Mouse (Mus musculus) embryonic stem cell, embryonic (primary cell): ENCODE data around the gene a.

ENCODE experiments used
- CTCF ChIA-PET, 4 experiments: fragments of 300-600 bp in 2 of 4; fragments of 350-600 bp in 2 of 4; sonication (Branson Sonifier 250); formaldehyde crosslinking; loops; one replicate each; lab custom pipeline; 2022; ENCODE audit warnings: inconsistent platforms in 2 of 4; lab: Charles Lee
- POLR2A ChIA-PET, 4 experiments: fragments of 300-600 bp in 2 of 4; fragments of 350-600 bp in 2 of 4; sonication (Branson Sonifier 250); formaldehyde crosslinking; loops; one replicate each; lab custom pipeline; 2022; ENCODE audit warnings: antibody characterized with exemption in 4 of 4, inconsistent platforms in 1 of 4; lab: Charles Lee

The a gene

GRCm38 (mm10) chr2:154807689-154808088 lies 16.5 kb downstream of the a start:
- CTCF ChIA-PET = no interaction called here
- POLR2A ChIA-PET = interaction anchor here in 2 of 4 experiments (0.8 to 7.0 kb wide), 7 partner anchors 8 to 17 kb away, joined by 3 to 42 read pairs (median 4); partner anchors contain the start of gene Raly (in 1 of the 2)

GRCm38 (mm10) chr2:154809107-154809762 lies 18.0 kb downstream of the a start:
- ChIA-PET POLR2A (interaction anchor here in 3 of 4 experiments (0.6 to 7.0 kb wide), 5 partner anchors 10 to 19 kb away, joined by 3 to 42 read pairs (median 4); partner anchors contain the start of genes Raly (in 2 of the 3) and a (in 1 of the 3)), CTCF (interaction anchor here in 1 of 4 experiments (0.5 kb wide), 1 partner anchor 105 kb away, joined by 5 read pairs; no protein-coding TSS in a partner anchor)

GRCm38 (mm10) chr2:154810821-154811220 lies 19.6 kb downstream of the a start:
- POLR2A ChIA-PET = interaction anchor here in 3 of 4 experiments (0.8 to 7.0 kb wide), 8 partner anchors 11 to 82 kb away, joined by 3 to 42 read pairs (median 16); partner anchors contain the start of genes Raly (in 2 of the 3), Eif2s2 (in 1 of the 3) and a (in 1 of the 3)
- CTCF ChIA-PET = no interaction called here

- ChIA-PET POLR2A (interaction anchor here in 2 of 4 experiments (1.1 to 7.0 kb wide), 6 partner anchors 9 to 181 kb away, joined by 3 to 42 read pairs (median 22); partner anchors contain the start of genes Raly (in 1 of the 2) and a (in 1 of the 2)), CTCF (no interaction called here)
Measured at GRCm38 (mm10) chr2:154813426-154813825, 22.2 kb downstream of the a start.

- ChIA-PET CTCF (interaction anchor here in 3 of 4 experiments (0.5 to 1.3 kb wide), 3 partner anchors 12 to 99 kb away, joined by 3 to 6 read pairs (median 4); no protein-coding TSS in a partner anchor), POLR2A (interaction anchor here in 3 of 4 experiments (0.7 to 3.4 kb wide), 22 partner anchors 9 to 168 kb away, joined by 3 to 33 read pairs (median 4); partner anchors contain the start of genes Raly (in 3 of the 3) and a (in 2 of the 3))
Measured at GRCm38 (mm10) chr2:154817089-154817488, 25.9 kb downstream of the a start.

GRCm38 (mm10) chr2:154817788-154818187 lies 26.6 kb downstream of the a start:
- POLR2A ChIA-PET = interaction anchor here in 3 of 4 experiments (0.6 to 3.4 kb wide), 16 partner anchors 9 to 428 kb away, joined by 3 to 33 read pairs (median 4); partner anchors contain the start of genes Raly (in 3 of the 3) and a (in 2 of the 3)
- CTCF ChIA-PET = interaction anchor here (0.5 to 1.3 kb wide), 13 partner anchors 12 to 1277 kb away, joined by 3 to 10 read pairs (median 5); partner anchors contain the start of gene Raly (in 1 of the 4)

GRCm38 (mm10) chr2:154818599-154818998 lies 27.4 kb downstream of the a start:
- ChIA-PET POLR2A (interaction anchor here in 2 of 4 experiments (1.1 to 3.4 kb wide), 4 partner anchors 10 to 25 kb away, joined by 4 to 33 read pairs (median 13); partner anchors contain the start of genes Raly (in 1 of the 2) and a (in 1 of the 2)), CTCF (interaction anchor here in 3 of 4 experiments (0.6 to 1.3 kb wide), 4 partner anchors 15 to 1180 kb away, joined by 3 to 5 read pairs (median 3); no protein-coding TSS in a partner anchor)

- CTCF ChIA-PET = interaction anchor here in 2 of 4 experiments (0.6 to 1.0 kb wide), 2 partner anchors 107 kb away, joined by 3 to 4 read pairs; no protein-coding TSS in a partner anchor
- POLR2A ChIA-PET = interaction anchor here in 3 of 4 experiments (0.7 to 4.8 kb wide), 6 partner anchors 8 to 456 kb away, joined by 3 to 20 read pairs (median 3); partner anchors contain the start of genes Map1lc3a (in 1 of the 3), Raly (in 1 of the 3) and a (in 1 of the 3)
Measured at GRCm38 (mm10) chr2:154820346-154820745, 29.1 kb downstream of the a start.

GRCm38 (mm10) chr2:154826054-154826538 lies 34.9 kb downstream of the a start:
- POLR2A ChIA-PET = interaction anchor here in 2 of 4 experiments (0.7 to 2.2 kb wide), 6 partner anchors 8 to 212 kb away, joined by 3 to 6 read pairs (median 3); no protein-coding TSS in a partner anchor
- CTCF ChIA-PET = no interaction called here

GRCm38 (mm10) chr2:154827521-154827920 lies 36.3 kb downstream of the a start:
- ChIA-PET POLR2A (interaction anchor here in 2 of 4 experiments (0.8 to 6.2 kb wide), 4 partner anchors 8 to 14 kb away, joined by 3 to 31 read pairs (median 3); no protein-coding TSS in a partner anchor), CTCF (no interaction called here)

GRCm38 (mm10) chr2:154832471-154832870 lies 41.3 kb downstream of the a start:
- POLR2A ChIA-PET = interaction anchor here in 2 of 4 experiments (0.8 to 6.2 kb wide), 9 partner anchors 9 to 60 kb away, joined by 3 to 31 read pairs (median 4); partner anchors contain the start of genes Raly (in 2 of the 2), Eif2s2 (in 1 of the 2) and a (in 1 of the 2)
- CTCF ChIA-PET = interaction anchor here in 2 of 4 experiments (0.5 to 0.6 kb wide), 2 partner anchors 13 to 130 kb away, joined by 3 to 5 read pairs; no protein-coding TSS in a partner anchor

- POLR2A ChIA-PET = interaction anchor here in 2 of 4 experiments (1.0 to 2.6 kb wide), 6 partner anchors 8 to 129 kb away, joined by 3 to 14 read pairs (median 3); no protein-coding TSS in a partner anchor
- CTCF ChIA-PET = no interaction called here
Measured at GRCm38 (mm10) chr2:154834149-154834865, 43.1 kb downstream of the a start.

GRCm38 (mm10) chr2:154836537-154836936 lies 45.3 kb downstream of the a start:
- POLR2A ChIA-PET = interaction anchor here in 2 of 4 experiments (1.0 to 4.3 kb wide), 9 partner anchors 10 to 46 kb away, joined by 3 to 30 read pairs (median 3); partner anchors contain the start of gene Raly (in 1 of the 2)
- CTCF ChIA-PET = interaction anchor here in 2 of 4 experiments (0.5 to 0.6 kb wide), 2 partner anchors 154 to 158 kb away, joined by 3 read pairs; no protein-coding TSS in a partner anchor

- ChIA-PET CTCF (interaction anchor here in 3 of 4 experiments (0.6 kb wide), 3 partner anchors 16 to 295 kb away, joined by 3 to 4 read pairs (median 3); no protein-coding TSS in a partner anchor), POLR2A (interaction anchor here in 2 of 4 experiments (0.7 to 4.2 kb wide), 9 partner anchors 11 to 148 kb away, joined by 3 to 30 read pairs (median 3); partner anchors contain the start of genes Eif2s2 (in 1 of the 2) and Raly (in 1 of the 2))
Measured at GRCm38 (mm10) chr2:154848086-154848485, 56.9 kb downstream of the a start.

GRCm38 (mm10) chr2:154855383-154855782 lies 64.2 kb downstream of the a start:
- ChIA-PET POLR2A (interaction anchor here in 3 of 4 experiments (0.5 to 2.3 kb wide), 10 partner anchors 8 to 278 kb away, joined by 3 to 7 read pairs (median 3); partner anchors contain the start of genes Eif2s2 (in 1 of the 3) and Itch (in 1 of the 3)), CTCF (interaction anchor here (0.6 to 1.6 kb wide), 8 partner anchors 8 to 1196 kb away, joined by 3 to 5 read pairs (median 4); no protein-coding TSS in a partner anchor)

GRCm38 (mm10) chr2:154863672-154864071 lies 72.5 kb downstream of the a start:
- CTCF ChIA-PET = interaction anchor here in 3 of 4 experiments (0.6 to 0.9 kb wide), 3 partner anchors 8 to 15 kb away, joined by 3 to 4 read pairs (median 3); no protein-coding TSS in a partner anchor

More at GRCm38 (mm10) chr2:154863672-154864071, 72.5 kb downstream of the a start:
- POLR2A ChIA-PET = interaction anchor here (0.6 to 4.3 kb wide), 14 partner anchors 9 to 307 kb away, joined by 3 to 24 read pairs (median 4); partner anchors contain the start of genes Eif2s2 (in 3 of the 4), Raly (in 2 of the 4) and a (in 2 of the 4)
